Mouse (Mus musculus): ENCODE measurements around the gene Pcbp3. TPM values are rescaled to one million over a fixed set of nuclear protein-coding genes. Genes with fewer than 3 reads are reported as not detected.

Pcbp3 gene
- total RNA-seq, 2 experiments from 2014 or later, result 59.9 to 70.0 TPM

GRCm38 (mm10) chr10:76931794-76932193, 29.9 kb downstream of the Pcbp3 start:
- no peak for DNase-seq (ENCODE audit: low spot score in 2 of 2)

DNA sequence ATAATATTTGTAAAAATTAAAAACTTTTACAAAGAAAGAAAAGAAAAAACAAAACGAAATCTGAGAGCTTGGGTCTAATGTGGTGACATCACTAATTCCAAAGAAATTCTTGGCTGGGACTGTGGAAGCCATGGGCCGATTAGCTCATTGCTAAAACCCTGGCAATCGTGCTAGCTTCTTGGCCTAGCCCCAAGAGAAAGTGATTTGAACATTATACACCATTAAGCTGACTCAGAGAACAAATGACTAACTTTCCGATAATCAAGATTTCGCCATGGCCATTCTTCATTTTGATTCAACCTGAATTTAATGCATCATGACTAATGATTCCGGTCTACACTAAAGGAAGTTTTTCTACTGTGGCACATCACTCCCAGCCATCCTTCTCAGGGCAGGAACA, 30.6 kb downstream of the Pcbp3 start:
- peak in 1 of 2 experiments; percentile 33 for DNase-seq (ENCODE audit: low spot score in 2 of 2)

DNA sequence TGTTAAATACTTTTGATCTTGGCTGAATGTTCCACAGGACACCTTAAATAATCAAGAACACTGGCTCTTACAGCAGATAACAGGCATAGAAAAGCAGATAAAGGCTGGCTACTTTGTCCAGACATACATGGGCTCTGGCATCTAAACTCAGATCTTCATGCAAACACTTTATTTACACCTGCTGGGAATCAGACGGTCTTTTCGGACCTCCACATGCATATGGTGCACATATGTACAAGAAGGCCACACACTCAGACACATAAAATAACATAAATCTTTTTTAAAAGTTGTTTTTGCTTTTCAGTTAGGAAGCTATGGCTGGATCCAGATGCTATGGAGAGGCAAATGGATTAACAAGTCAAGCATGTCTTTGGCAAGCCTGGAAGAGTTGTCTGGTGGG, 37.2 kb downstream of the Pcbp3 start:
- no peak for DNase-seq (ENCODE audit: low spot score in 2 of 2)

DNA sequence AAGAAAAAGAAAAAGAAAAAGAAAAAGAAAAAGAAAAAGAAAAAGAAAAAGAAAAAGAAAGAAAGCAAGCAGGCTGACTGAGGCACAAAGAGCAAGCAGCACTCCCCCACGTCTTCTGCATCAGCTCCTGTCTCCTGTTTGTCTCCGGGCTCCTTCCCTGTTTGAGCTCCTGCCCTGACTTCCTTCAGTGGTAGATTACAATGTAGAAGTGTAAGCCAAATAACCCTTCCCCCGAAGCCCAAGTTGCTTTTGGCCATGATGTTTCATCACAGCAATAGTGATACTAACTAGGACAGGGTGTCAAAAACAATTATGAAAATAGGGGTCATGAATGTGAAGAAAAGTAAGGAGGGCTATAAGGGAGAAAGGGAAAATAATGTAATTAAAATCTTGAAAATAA, 43.6 kb downstream of the Pcbp3 start:
- no peak for DNase-seq (ENCODE audit: low spot score in 2 of 2)

DNA sequence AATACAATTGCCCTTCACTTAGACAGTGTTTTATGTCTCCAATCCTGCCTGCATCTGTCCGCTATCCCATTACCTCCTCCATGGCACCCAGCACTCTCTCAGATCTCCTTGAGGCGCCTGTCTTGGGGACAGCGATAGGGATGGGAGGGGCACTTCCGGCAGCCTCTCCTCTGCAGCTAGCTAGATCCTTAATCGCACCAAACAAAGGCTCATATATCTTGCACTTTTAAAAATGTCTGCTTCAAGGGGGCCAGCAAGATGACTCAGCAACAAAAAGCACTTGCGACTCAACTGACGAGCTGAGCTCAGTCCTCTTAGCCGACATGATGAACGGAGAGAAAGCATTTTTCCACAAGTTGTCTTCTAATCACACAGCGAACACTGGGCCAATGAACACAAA, 55.3 kb downstream of the Pcbp3 start:
- DNase-seq (ENCODE audit: low spot score in 2 of 2), result no peak

DNA sequence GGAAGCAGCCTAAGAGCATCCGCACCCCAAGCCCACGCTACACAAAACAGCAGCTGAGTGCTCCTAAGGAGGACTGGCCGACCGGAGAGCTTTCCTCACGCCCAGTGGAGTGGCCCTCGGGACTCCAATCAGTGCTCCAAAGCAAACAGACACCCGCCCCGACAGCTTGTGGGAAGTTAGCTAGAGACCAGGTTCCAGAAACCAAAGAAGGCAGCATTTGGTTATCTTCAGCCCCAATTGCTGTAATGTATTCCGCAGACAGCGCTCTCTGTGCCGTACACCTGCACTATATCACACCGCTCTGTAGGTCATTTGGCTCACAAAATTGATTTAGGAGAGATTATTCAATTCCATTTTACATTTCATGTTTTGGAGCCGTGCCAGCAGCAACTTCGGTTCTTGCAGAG, 55.7 kb downstream of the Pcbp3 start:
- DNase-seq (ENCODE audit: low spot score in 2 of 2), result no peak

- no peak for DNase-seq (ENCODE audit: low spot score in 2 of 2)
Measured at GRCm38 (mm10) chr10:76903694-76904093, 58.0 kb downstream of the Pcbp3 start.

GRCm38 (mm10) chr10:76903099-76903498, 58.6 kb downstream of the Pcbp3 start:
- no peak for DNase-seq (ENCODE audit: low spot score in 2 of 2)

DNA sequence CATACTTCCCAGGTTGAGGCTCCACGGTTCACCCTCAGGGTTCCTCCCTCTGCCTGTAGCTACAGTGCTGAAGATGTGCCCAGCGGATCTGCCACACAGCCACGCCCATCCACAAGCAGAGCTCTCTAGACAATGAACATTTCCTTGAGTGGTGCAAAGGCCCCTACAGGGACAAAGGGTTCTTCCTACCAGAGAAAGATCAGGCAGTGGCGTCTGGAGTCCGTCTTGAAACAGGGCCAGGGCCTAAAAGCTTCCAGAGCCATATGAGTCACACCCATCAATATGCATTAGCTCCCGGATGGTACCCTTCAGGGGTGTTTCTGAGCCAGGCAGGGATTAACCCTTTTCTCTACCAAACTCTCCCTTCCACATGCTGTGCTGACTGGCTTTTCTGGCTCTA, 59.1 kb downstream of the Pcbp3 start:
- no peak for DNase-seq (ENCODE audit: low spot score in 2 of 2)

DNA sequence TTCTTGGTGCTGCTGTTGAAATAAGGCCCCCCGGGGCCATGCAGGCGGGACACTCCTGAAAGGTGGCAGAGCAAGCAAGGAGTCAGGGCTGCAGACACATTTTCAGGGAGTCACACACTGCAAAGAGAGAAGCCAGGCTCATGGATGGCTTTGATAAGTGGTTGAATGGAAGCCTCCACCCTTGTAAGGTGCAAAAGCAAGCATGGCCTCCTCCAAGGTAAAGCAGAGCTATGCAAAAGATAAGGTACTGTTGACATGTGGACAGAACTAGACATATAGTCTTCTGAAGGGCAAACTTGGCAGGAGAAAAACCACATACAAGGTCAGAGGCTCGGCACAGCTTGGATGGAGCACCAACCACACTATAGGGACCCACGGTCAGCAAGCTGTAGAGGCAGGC, 63.3 kb downstream of the Pcbp3 start:
- DNase-seq (ENCODE audit: low spot score in 2 of 2), result no peak

DNA sequence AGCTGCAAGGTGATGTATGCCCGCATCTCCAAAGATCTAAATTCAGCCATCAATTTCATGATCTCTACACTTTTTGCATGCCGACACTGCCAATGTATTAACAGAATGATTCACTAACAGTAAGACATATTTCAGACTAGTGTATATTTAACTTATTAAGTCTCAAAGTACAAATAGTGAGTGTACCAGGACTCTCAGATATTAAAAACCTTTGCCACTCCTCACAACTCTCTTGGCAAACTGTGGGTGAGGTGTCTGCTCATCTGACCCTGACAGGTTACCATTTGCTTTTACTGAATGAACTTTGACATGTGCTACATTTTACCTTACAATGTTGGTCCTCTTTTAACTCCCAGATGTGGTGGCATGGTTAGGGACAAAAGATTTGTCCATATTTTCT, 70.2 kb downstream of the Pcbp3 start:
- DNase-seq (ENCODE audit: low spot score in 2 of 2), result no peak

- DNase-seq (ENCODE audit: low spot score in 2 of 2), result peak in 1 of 2 experiments; percentile 12
Measured at GRCm38 (mm10) chr10:76883442-76884244, 78.0 kb downstream of the Pcbp3 start.

- DNase-seq (ENCODE audit: low spot score in 2 of 2), result peak; percentile 30 to 37
Measured at GRCm38 (mm10) chr10:76882644-76883441, 78.8 kb downstream of the Pcbp3 start.

- no peak for DNase-seq (ENCODE audit: low spot score in 2 of 2)
Measured at GRCm38 (mm10) chr10:76881900-76882299, 79.8 kb downstream of the Pcbp3 start.

DNA sequence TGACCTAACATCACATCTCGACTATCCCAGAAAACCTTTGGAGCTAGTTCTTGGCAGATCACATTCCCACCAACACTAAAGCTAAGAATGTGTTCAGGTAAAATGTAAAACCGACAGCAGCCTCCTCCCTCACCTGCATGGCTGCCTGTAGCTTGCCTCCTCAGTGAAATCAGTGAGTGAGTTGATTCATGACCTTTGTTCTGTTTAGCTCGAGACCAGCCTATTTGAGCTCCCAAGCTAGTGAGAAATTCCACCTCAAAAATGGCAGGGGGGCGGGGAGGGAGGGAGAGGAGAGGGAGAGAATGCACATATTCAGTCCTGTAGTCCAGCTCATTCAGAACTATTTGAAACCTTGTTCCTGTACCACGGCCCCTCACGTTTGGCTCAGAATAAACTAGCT, 86.4 kb downstream of the Pcbp3 start:
- no peak for DNase-seq (ENCODE audit: low spot score in 2 of 2)

DNA sequence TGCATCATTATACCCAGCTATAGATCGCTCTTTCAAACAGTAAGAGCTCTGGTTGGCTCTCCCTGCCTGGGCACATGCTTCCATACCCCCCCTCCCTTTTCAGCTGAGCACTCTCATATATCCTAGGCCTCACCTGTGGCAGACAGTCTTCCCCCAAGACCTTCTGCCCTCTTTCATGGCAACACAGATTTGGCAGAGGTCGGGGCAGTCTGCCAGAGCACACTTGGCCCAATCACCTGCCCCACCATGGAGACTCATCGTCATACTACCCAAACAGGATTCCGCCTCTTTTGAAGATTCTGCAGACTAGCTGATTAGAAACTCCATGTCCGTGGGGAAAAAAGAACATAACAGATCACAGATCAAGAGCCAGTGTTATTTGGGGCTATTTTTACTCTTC, 86.8 kb downstream of the Pcbp3 start:
- no peak for DNase-seq (ENCODE audit: low spot score in 2 of 2)

- DNase-seq (ENCODE audit: low spot score in 2 of 2), result no peak
Measured at GRCm38 (mm10) chr10:76874398-76874797, 87.3 kb downstream of the Pcbp3 start.

- no peak for DNase-seq (ENCODE audit: low spot score in 2 of 2)
Measured at GRCm38 (mm10) chr10:76873948-76874347, 87.7 kb downstream of the Pcbp3 start.

DNA sequence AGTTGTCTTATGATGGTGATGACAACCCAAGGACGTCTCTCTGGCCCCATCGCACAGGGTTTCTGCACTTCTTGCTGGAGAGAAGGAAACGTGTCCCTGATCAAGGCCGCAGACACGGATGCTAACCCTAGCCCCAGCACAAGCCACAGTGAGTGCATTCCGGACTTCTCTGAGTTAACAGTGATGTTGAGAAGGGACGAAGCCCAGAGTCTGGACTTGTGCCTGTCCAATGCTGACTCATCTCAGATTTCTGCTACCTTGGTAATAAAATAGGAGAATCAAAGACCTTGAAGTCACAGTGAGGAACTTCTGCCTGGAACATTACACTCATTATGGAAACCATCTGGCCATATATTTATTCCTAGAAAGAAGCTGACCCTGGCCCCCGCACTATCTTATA, 89.0 kb downstream of the Pcbp3 start:
- DNase-seq (ENCODE audit: low spot score in 2 of 2), result no peak

- no peak for DNase-seq (ENCODE audit: low spot score in 2 of 2)
Measured at GRCm38 (mm10) chr10:76865936-76866335, 95.8 kb downstream of the Pcbp3 start.

DNA sequence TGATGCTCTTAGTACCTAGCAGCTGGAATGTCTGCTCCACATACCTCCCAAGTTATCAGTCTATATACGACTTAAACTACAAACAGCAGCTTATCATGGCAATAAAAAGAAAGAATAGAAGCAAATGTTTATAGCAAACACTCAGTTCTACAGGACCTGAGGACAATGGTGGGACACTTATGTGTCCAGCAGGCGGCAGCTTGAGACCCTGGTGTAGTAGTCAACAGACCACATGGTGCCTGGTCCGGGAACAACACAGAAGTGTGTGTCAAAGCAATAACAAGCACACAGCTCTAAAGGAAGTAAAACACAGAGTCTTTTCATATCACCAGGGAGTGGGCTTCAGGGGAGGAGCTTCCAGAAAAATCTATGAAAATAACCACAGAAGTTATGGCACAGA, 100.7 kb downstream of the Pcbp3 start:
- DNase-seq (ENCODE audit: low spot score in 2 of 2), result no peak

DNA sequence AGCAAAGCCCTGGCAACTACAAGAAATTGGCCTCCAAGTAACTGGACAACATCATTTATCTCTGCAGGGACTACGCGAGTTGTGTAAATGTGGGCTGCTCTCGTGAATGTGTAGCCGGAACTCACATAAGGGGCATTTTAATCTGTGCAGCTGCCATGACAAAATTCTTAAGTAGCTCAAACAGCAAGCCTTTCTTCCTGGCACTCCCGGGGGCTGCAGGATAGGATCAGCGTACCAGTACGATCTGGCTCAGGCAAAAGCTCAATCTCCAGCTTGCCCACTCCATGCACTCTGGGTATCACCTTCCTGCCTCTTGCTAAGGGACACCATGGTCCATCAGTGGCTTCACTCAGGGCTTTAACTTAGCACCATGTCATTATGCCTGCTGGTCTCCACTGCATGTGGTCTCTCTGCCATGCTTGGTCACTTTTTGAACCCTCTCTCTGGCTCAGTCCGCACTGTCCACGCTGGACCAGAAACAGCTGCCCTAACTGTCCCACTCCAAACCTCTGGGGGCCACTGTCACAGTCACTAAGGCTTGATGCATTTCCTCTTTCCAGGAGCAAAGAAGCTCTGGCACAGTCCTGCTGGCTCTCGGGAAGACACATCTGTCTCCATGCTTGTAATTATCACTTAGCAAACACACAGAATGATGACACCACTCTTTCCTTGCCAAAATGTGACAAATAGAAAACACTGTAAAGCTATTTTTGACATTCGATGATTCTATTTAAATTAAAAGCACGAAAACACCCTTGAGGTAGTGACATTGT, 102.1 kb downstream of the Pcbp3 start:
- peak in 1 of 2 experiments; percentile 19 for DNase-seq (ENCODE audit: low spot score in 2 of 2)

Measured in layer of hippocampus, postnatal 10 days (tissue).